Mouse (Mus musculus) kidney, embryonic 14.5 days (tissue): ENCODE measurements around the gene Qrich2. TPM values are rescaled to one million over a fixed set of nuclear protein-coding genes. Genes with fewer than 3 reads are reported as not detected.
"Not testable (repeated sequence)": the region's sequence is repeated elsewhere in the genome, so short reads cannot be mapped to it uniquely, and the experiment has no call there.

Experiments
- ATAC-seq: fragments of 200-750 bp; cut with Nextera tagmentation; 2 replicates; pipeline ENCODE4 v1.8.0; 2017; ENCODE audit warnings: moderate number of reproducible peaks, mild to moderate bottlenecking, moderate TSS enrichment, moderate library complexity; ENCODE audit not compliant: low FRiP score, low TSS enrichment
- H3K27ac ChIP-seq: fragments of 300-500 bp; sonication (generic); 2 replicates; pipeline ENCODE4 v1.5.1; 2014; ENCODE audit warnings: low read depth, mild to moderate bottlenecking, low read length, moderate library complexity, mixed read lengths
- H3K27me3 ChIP-seq: fragments of 300-500 bp; sonication (generic); 2 replicates; pipeline ENCODE4 v1.6.1; 2014; ENCODE audit warnings: mild to moderate bottlenecking, low read length; ENCODE audit not compliant: control insufficient read depth, insufficient read depth
- H3K36me3 ChIP-seq: fragments of 300-500 bp; sonication (generic); 2 replicates; pipeline ENCODE4 v1.6.1; 2014; ENCODE audit warnings: low read length, mixed read lengths; ENCODE audit not compliant: control insufficient read depth, insufficient read depth
- H3K4me1 ChIP-seq: fragments of 300-500 bp; sonication (generic); 2 replicates; pipeline ENCODE4 v1.6.1; 2014; ENCODE audit warnings: low read length, mixed read lengths; ENCODE audit not compliant: control insufficient read depth, insufficient read depth
- H3K4me2 ChIP-seq: fragments of 300-500 bp; sonication (generic); replicated peaks from 2 replicates; pipeline ENCODE4 v1.6.1; 2014; ENCODE audit warnings: low read depth, mild to moderate bottlenecking, low read length
- H3K4me3 ChIP-seq: fragments of 300-500 bp; sonication (generic); 2 replicates; pipeline ENCODE4 v1.5.1; 2014; ENCODE audit warnings: mild to moderate bottlenecking, low read length
- H3K9ac ChIP-seq: fragments of 300-500 bp; sonication (generic); 2 replicates; pipeline ENCODE4 v1.6.1; 2014; ENCODE audit warnings: low read depth, mild to moderate bottlenecking, low read length, moderate library complexity
- H3K9me3 ChIP-seq: fragments of 300-500 bp; sonication (generic); 2 replicates; pipeline ENCODE4 v1.6.1; 2016; ENCODE audit warnings: low read length; ENCODE audit not compliant: control insufficient read depth
- WGBS: fragments of 180-500 bp; shearing (Covaris S2); extraction: QIAGEN DNeasy Blood & Tissue Kit; methylation state at CpG from one replicate; pipeline ENCODE4 v1.1.7; 2014; 5-methylcytosine and 5-hydroxymethylcytosine counted together
- polyA plus RNA-seq: library from polyadenylated mRNA; unstranded; fragments of >200 nt; fragmentation: Nextera tagmentation; extraction: Ambion mirVana; gene quantifications from 2 replicates; pipeline ENCODE4 v1.2.1, GENCODE M21; 2014

Qrich2 gene
- polyA plus RNA-seq, 1 experiment from 2014 or later, result 0.39 TPM

DNA sequence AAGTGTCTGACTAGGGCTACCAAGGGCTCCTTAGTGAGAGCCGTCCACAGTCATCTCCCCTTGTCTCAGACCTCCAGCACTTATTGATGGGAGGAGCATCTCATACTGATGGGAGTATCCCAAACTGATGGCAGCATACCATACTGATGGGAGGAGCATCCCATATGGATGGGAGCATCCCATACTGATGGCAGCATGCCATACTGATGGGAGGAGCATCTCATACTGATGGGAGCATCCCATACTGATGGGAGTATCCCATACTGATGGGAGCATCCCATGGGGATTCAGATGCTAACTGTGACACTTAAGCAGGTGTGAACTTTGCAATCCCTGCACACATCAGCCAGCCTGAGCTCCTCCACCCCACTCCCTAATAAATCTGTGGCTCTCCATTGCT, 26.5 kb upstream of the Qrich2 start:
- 86% methylated on average over 1 of the region's 1 CpGs for WGBS
- H3K27me3 ChIP-seq, H3K27ac ChIP-seq, H3K36me3 ChIP-seq, H3K9ac ChIP-seq, H3K9me3 ChIP-seq, H3K4me2 ChIP-seq, ATAC-seq, H3K4me3 ChIP-seq: not testable (repeated sequence)
- H3K4me1 ChIP-seq, result peaks cover 16% of the 10 kb centered on the region

DNA sequence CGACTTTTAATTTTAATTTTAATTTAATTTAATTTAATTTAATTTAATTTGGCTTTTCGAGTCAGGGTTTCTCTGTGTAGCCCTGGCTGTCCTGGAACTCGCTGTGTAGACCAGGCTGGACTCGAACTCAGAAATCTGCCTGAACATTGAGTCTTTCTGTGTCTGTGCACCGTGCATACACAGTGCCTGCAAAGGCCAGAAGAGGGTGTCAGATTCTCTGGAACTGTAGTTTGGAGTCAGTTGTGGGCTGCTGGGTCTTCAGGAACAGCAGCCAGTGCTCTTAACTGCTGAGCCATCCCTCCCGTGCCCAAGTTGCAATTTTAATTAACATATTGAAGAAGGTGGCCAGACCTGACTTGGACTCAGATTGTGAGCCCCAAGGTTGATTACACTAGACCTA, 25.3 kb upstream of the Qrich2 start:
- no peak overlapping the region for H3K4me3 ChIP-seq
- H3K9ac ChIP-seq, result peak overlapping the region; percentile 95; the same call in 1 of the 2 replicates
- H3K4me1 ChIP-seq, result peaks cover 16% of the 10 kb centered on the region
- H3K36me3 ChIP-seq, result peaks cover 21% of the 10 kb centered on the region
- ATAC-seq, result no peak
- no peak overlapping the region for H3K4me2 ChIP-seq
- H3K9me3 ChIP-seq, result no peaks in the 10 kb centered on the region
- no peak overlapping the region for H3K27ac ChIP-seq
- no peaks in the 10 kb centered on the region for H3K27me3 ChIP-seq
- 68% methylated on average over 6 of the region's 6 CpGs for WGBS

DNA sequence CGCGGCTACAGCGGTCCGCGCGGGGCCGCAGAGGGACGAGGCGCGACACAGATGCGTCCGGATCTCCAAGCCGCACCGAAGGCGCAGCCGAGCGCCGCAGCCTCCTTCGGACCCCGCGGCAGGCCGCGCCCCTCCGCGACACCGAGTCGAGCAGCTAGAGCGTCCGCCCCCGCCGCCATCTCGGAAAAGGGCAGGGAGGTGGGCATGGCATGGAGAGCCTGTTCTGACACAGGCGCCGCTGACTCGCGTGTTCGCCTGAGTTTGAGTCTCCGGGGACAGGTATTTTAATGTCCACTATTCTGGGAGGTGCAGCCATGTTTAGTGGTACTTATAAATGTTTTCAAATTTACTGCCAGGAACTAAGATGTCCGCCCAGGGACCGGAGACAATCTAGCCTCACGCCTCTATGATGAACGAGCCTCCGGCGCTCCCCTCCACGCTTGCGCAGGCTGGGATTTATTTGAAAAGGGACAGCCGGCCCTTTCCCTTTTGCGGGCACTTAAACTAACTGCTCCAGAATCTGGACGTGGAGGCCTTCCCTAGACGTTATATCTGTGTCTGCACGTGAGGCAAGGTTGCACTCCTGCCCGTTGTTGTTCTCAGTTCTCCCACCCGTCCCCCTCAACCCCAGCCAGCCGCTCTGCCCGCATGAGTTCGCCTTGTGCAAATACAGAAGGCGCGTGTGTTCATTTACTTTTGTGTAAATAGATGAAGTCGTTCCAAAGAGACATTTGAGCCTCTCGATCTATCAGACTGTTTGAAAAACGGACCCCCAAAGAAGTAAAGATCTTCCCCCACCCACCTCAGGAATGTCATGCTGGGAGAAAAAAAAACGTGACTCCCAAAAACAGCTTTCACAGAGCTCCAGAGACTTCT, 24.4 kb upstream of the Qrich2 start:
- peak overlapping the region; percentile 73 for H3K4me2 ChIP-seq
- WGBS, result under 1% methylated on average over 59 of the region's 62 CpGs
- ATAC-seq, result peak; percentile 92

DNA sequence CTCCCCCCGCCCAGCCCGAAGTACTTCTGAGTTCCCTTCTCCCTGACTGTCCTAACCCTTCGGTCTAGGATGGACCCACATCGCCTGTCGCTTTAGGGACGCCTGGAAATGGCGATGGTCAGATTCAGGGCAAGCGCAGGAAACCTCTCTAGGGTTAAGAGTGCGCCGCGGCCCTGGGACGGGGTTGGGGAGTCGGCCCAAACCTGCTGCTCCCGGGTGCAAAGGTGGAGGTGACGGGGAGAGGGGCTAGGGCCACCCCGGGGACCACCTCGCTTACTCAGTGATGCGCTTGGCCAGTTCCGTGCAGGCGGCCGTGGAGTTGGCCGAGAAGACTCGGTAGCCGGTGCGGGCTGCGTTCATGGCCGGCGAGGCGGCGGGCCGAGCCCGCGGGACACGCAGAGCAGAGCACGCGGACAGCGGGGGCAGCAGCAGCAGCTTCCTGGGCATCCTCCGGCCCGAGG, 23.8 kb upstream of the Qrich2 start:
- H3K4me1 ChIP-seq, result peaks cover 11% of the 10 kb centered on the region
- WGBS, result under 1% methylated on average over 38 of the region's 39 CpGs
- no peaks in the 10 kb centered on the region for H3K9me3 ChIP-seq
- no peaks in the 10 kb centered on the region for H3K27me3 ChIP-seq
- H3K36me3 ChIP-seq, result peaks cover 36% of the 10 kb centered on the region
- H3K4me2 ChIP-seq, result peak overlapping the region; percentile 73
- peak overlapping the region; percentile 88 for H3K27ac ChIP-seq
- ATAC-seq, result peak; percentile 43
- peak overlapping the region; percentile 97 for H3K4me3 ChIP-seq
- peak overlapping the region; percentile 95 for H3K9ac ChIP-seq

More for the DNA sequence above, 24.4 kb upstream of the Qrich2 start:
- Histone ChIP-seq H3K4me1 (peaks cover 16% of the 10 kb centered on the region), H3K27ac (peak overlapping the region; percentile 88), H3K9ac (peak overlapping the region; percentile 95), H3K36me3 (peaks cover 30% of the 10 kb centered on the region), H3K27me3 (no peaks in the 10 kb centered on the region), H3K4me3 (peak overlapping the region; percentile 97), H3K9me3 (no peaks in the 10 kb centered on the region)

DNA sequence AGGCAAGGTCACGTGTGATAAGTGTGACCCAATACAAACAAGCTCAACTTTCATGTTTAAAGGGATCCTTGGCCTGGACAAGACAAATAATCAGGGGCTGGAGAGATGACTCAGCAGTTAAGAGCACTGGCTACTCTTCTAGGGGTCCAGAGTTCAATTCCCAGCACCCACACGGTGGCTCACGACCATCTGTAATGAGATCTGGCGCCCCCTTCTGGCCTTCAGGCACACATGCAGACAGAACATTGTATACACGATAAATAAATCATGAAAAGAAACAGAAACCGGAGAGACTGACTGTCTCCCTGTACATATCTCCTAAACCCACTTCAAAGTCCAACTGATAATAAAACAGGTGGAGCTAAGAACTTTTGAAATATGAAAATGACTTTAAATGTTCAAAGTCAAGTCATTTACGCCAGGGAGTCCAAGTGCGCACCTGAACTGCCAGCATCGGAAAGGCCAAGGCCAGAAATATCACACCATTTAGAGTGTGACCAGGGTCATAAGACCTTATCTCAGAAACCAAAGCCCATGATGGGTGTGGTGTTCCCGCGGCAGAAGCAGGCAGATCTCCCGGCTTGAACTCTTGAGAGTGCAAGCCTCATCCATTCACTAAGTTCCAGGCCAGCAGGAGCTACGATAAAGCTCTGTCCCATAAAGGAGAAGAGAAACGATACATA, 22.8 kb upstream of the Qrich2 start:
- peaks cover 46% of the 10 kb centered on the region for H3K36me3 ChIP-seq

DNA sequence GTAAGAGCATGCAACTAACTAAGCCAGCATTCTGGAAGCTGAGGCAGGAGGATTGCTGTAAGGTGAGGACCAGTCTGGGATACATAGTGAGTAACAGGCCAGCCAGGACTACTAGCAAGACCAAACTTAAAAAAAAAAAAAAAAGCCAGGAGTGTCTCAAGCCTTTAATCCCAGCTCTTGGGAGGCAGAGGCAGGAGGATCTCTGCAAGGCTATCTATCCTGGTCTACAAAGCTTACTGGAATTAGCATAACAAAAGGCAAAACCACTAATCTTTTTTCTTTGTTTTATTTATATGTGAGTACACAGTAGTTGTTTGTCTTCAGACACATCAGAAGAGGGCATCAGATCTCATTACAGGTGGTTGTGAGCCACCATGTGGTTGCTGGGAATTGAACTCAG, 22.2 kb upstream of the Qrich2 start:
- Histone ChIP-seq H3K9me3 (no peaks in the 10 kb centered on the region), H3K4me1 (peaks cover 7% of the 10 kb centered on the region), H3K27me3 (no peaks in the 10 kb centered on the region), H3K27ac (no peak overlapping the region), H3K4me3 (no peak overlapping the region), H3K4me2 (no peak overlapping the region), H3K9ac (no peak overlapping the region), H3K36me3 (peaks cover 52% of the 10 kb centered on the region)
- ATAC-seq, result no peak

More for the DNA sequence above, 22.8 kb upstream of the Qrich2 start:
- Histone ChIP-seq H3K27ac (no peak overlapping the region), H3K9ac (peak overlapping the region; percentile 95), H3K4me2 (peak overlapping the region; percentile 73), H3K4me3 (peak overlapping the region; percentile 97), H3K9me3 (no peaks in the 10 kb centered on the region), H3K27me3 (no peaks in the 10 kb centered on the region), H3K4me1 (peaks cover 7% of the 10 kb centered on the region)
- ATAC-seq, result no peak
- WGBS, result 75% methylated on average over 14 of the region's 14 CpGs

DNA sequence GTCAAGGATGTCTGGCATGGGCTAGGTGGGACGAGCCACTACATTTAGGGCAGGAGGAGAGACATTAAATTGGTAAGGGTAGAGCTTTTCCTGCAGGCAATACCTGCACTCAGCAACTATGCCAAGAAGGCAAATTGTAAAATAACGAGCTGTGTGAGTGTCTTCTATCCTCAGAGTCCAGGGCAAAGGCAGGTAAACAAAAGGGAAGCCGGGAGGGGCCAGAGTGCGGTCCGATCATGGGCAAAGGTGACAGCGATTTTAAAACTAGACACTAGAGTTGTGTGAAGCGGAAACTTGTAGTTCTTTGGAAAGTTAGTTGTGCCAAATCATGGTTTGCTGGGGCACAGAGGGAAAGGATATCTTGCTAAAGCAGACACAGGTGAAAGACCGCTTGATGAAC, 18.2 kb upstream of the Qrich2 start:
- 81% methylated on average over 8 of the region's 8 CpGs for WGBS
- ATAC-seq, result no peak
- no peaks in the 10 kb centered on the region for H3K9me3 ChIP-seq
- H3K4me2 ChIP-seq, result no peak overlapping the region
- H3K27ac ChIP-seq, result no peak overlapping the region
- peaks cover 4% of the 10 kb centered on the region for H3K4me1 ChIP-seq
- H3K27me3 ChIP-seq, result no peaks in the 10 kb centered on the region
- H3K36me3 ChIP-seq, result peaks cover 89% of the 10 kb centered on the region
- H3K4me3 ChIP-seq, result no peak overlapping the region
- H3K9ac ChIP-seq, result no peak overlapping the region

DNA sequence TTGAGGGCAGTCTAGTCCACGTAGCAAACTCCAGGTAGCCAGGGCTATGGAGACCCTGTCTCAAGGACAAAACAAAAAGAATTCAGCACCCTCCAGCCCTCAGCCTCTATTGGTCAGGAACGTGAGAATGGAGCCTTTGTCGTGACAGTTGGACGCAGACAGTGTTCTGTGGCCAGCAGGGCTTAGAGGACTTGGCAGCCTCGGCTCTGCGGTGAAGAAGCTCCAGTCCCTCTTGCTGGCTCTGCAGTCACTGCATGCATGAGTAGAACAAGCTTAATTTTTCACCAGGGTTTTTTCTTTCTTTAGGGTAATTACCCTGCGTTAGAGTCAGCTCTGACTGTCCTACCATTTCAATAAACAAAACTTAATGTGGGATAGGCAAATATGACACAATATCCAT, 15.7 kb upstream of the Qrich2 start:
- H3K4me3 ChIP-seq, result no peak overlapping the region
- H3K27ac ChIP-seq, result no peak overlapping the region
- no peak for ATAC-seq
- 89% methylated on average over 7 of the region's 7 CpGs for WGBS
- peaks cover 97% of the 10 kb centered on the region for H3K36me3 ChIP-seq
- H3K27me3 ChIP-seq, result no peaks in the 10 kb centered on the region
- no peak overlapping the region for H3K4me2 ChIP-seq
- no peaks in the 10 kb centered on the region for H3K9me3 ChIP-seq
- no peak overlapping the region for H3K9ac ChIP-seq
- H3K4me1 ChIP-seq, result no peaks in the 10 kb centered on the region

DNA sequence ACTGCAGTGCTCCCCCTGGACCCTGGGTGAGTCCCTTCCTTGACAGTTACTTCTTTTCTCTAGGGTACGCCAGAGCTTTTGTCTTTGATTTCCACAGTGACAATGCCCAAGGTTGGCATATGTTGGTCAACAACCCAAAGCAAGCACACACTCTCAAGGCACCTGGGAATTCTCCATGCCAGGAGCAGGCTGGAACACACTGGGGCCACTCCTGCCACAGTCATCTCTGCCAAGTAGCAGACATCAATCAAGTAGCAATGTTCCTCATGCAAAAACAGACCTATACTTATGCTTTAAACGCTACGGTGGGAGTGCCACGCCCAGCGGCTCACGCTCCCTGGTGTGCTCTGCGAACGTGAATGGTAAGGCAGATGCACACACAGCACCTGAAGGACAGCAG, 14.9 kb upstream of the Qrich2 start:
- Histone ChIP-seq H3K4me2 (no peak overlapping the region), H3K27me3 (no peaks in the 10 kb centered on the region), H3K4me3 (no peak overlapping the region), H3K36me3 (peaks cover 97% of the 10 kb centered on the region), H3K27ac (no peak overlapping the region), H3K9me3 (no peaks in the 10 kb centered on the region), H3K9ac (no peak overlapping the region), H3K4me1 (no peaks in the 10 kb centered on the region)
- WGBS, result 93% methylated on average over 8 of the region's 8 CpGs
- ATAC-seq, result no peak
